Mouse (Mus musculus): ENCODE measurements around the gene A4galt. TPM values are rescaled to one million over a fixed set of nuclear protein-coding genes. Genes with fewer than 3 reads are reported as not detected.

The A4galt gene
- polyA plus RNA-seq, 1 experiment: 3.7 TPM

- DNase-seq: no peak
- H3K4me3 ChIP-seq (replicated peaks; ENCODE audit: insufficient read depth, low read depth, low read length): peak overlapping the region; percentile 17
- peaks cover 3% of the 10 kb centered on the region; the same call in 1 of the 2 replicates for H3K27me3 ChIP-seq (ENCODE audit: control insufficient read depth, insufficient read depth, low read length)
- H3K27ac ChIP-seq (ENCODE audit: insufficient read depth, low read length): no peak overlapping the region
- no peaks in the 10 kb centered on the region; the same call in 1 of the 2 replicates for H3K4me1 ChIP-seq (ENCODE audit: control insufficient read depth, insufficient read depth, low read length)
- TF ChIP-seq CTCF (IDR thresholded peaks at IDR 0.05; ENCODE audit: borderline replicate concordance, insufficient read depth, low read depth, low read length) (no peak), POLR2A (IDR thresholded peaks at IDR 0.05; ENCODE audit: borderline replicate concordance, insufficient read depth, low read length) (no peak)
- 6% methylated on average over 20 of the region's 20 CpGs for WGBS
These were observed 861 bp downstream of the A4galt start for GRCm38 (mm10) chr15:83250651-83251175.

- TF ChIP-seq CTCF (IDR thresholded peaks at IDR 0.05; ENCODE audit: borderline replicate concordance, insufficient read depth, low read depth, low read length): no peak
- TF ChIP-seq POLR2A (IDR thresholded peaks at IDR 0.05; ENCODE audit: borderline replicate concordance, insufficient read depth, low read length): no peak
- WGBS: 94% methylated on average over 12 of the region's 12 CpGs
- no peak overlapping the region for H3K4me3 ChIP-seq (replicated peaks; ENCODE audit: insufficient read depth, low read depth, low read length)
- H3K27ac ChIP-seq (ENCODE audit: insufficient read depth, low read length): no peak overlapping the region
- DNase-seq: no peak
- H3K27me3 ChIP-seq (ENCODE audit: control insufficient read depth, insufficient read depth, low read length): peaks cover 3% of the 10 kb centered on the region; the same call in 1 of the 2 replicates
- H3K4me1 ChIP-seq (ENCODE audit: control insufficient read depth, insufficient read depth, low read length): no peaks in the 10 kb centered on the region; the same call in 1 of the 2 replicates
These were observed 1.9 kb downstream of the A4galt start for GRCm38 (mm10) chr15:83249535-83250287.

GRCm38 (mm10) chr15:83248236-83248844, 3.2 kb downstream of the A4galt start:
- no peak for DNase-seq
- no peak overlapping the region for H3K27ac ChIP-seq (ENCODE audit: insufficient read depth, low read length)
- no peak overlapping the region for H3K4me3 ChIP-seq (replicated peaks; ENCODE audit: insufficient read depth, low read depth, low read length)
- TF ChIP-seq CTCF (IDR thresholded peaks at IDR 0.05; ENCODE audit: borderline replicate concordance, insufficient read depth, low read depth, low read length) (no peak), POLR2A (IDR thresholded peaks at IDR 0.05; ENCODE audit: borderline replicate concordance, insufficient read depth, low read length) (no peak)
- WGBS: 74% methylated on average over 14 of the region's 14 CpGs
- peaks cover 3% of the 10 kb centered on the region; the same call in 1 of the 2 replicates for H3K27me3 ChIP-seq (ENCODE audit: control insufficient read depth, insufficient read depth, low read length)
- H3K4me1 ChIP-seq (ENCODE audit: control insufficient read depth, insufficient read depth, low read length): no peaks in the 10 kb centered on the region; the same call in 1 of the 2 replicates

- WGBS: 66% methylated on average over 3 of the region's 3 CpGs
- TF ChIP-seq POLR2A (IDR thresholded peaks at IDR 0.05; ENCODE audit: borderline replicate concordance, insufficient read depth, low read length) (no peak), CTCF (IDR thresholded peaks at IDR 0.05; ENCODE audit: borderline replicate concordance, insufficient read depth, low read depth, low read length) (no peak)
- DNase-seq: no peak
- no peaks in the 10 kb centered on the region for H3K27me3 ChIP-seq (ENCODE audit: control insufficient read depth, insufficient read depth, low read length)
- H3K4me1 ChIP-seq (ENCODE audit: control insufficient read depth, insufficient read depth, low read length): no peaks in the 10 kb centered on the region
- H3K4me3 ChIP-seq (replicated peaks; ENCODE audit: insufficient read depth, low read depth, low read length): no peak overlapping the region
- H3K27ac ChIP-seq (ENCODE audit: insufficient read depth, low read length): no peak overlapping the region
These were observed 7.2 kb downstream of the A4galt start for GRCm38 (mm10) chr15:83244371-83244770.

- DNase-seq: no peak
- Histone ChIP-seq H3K27ac (ENCODE audit: insufficient read depth, low read length) (no peak overlapping the region), H3K4me3 (replicated peaks; ENCODE audit: insufficient read depth, low read depth, low read length) (no peak overlapping the region), H3K4me1 (ENCODE audit: control insufficient read depth, insufficient read depth, low read length) (no peaks in the 10 kb centered on the region), H3K27me3 (ENCODE audit: control insufficient read depth, insufficient read depth, low read length) (no peaks in the 10 kb centered on the region)
- TF ChIP-seq POLR2A (IDR thresholded peaks at IDR 0.05; ENCODE audit: borderline replicate concordance, insufficient read depth, low read length): no peak
- no peak for TF ChIP-seq CTCF (IDR thresholded peaks at IDR 0.05; ENCODE audit: borderline replicate concordance, insufficient read depth, low read depth, low read length)
- 88% methylated on average over 4 of the region's 4 CpGs for WGBS
These were observed 9.5 kb downstream of the A4galt start for GRCm38 (mm10) chr15:83241961-83242680.

GRCm38 (mm10) chr15:83241497-83241896, 10.1 kb downstream of the A4galt start:
- Histone ChIP-seq H3K27ac (ENCODE audit: insufficient read depth, low read length) (no peak overlapping the region), H3K4me1 (ENCODE audit: control insufficient read depth, insufficient read depth, low read length) (no peaks in the 10 kb centered on the region), H3K4me3 (replicated peaks; ENCODE audit: insufficient read depth, low read depth, low read length) (no peak overlapping the region), H3K27me3 (ENCODE audit: control insufficient read depth, insufficient read depth, low read length) (no peaks in the 10 kb centered on the region)
- TF ChIP-seq CTCF (IDR thresholded peaks at IDR 0.05; ENCODE audit: borderline replicate concordance, insufficient read depth, low read depth, low read length) (no peak), POLR2A (IDR thresholded peaks at IDR 0.05; ENCODE audit: borderline replicate concordance, insufficient read depth, low read length) (no peak)
- no peak for DNase-seq
- WGBS: 86% methylated on average over 3 of the region's 3 CpGs

- WGBS: 83% methylated on average over 15 of the region's 15 CpGs
- TF ChIP-seq POLR2A (IDR thresholded peaks at IDR 0.05; ENCODE audit: borderline replicate concordance, insufficient read depth, low read length) (no peak), CTCF (IDR thresholded peaks at IDR 0.05; ENCODE audit: borderline replicate concordance, insufficient read depth, low read depth, low read length) (no peak)
- no peaks in the 10 kb centered on the region for H3K27me3 ChIP-seq (ENCODE audit: control insufficient read depth, insufficient read depth, low read length)
These were observed 13.9 kb downstream of the A4galt start for GRCm38 (mm10) chr15:83237460-83238243.

More at GRCm38 (mm10) chr15:83237460-83238243, 13.9 kb downstream of the A4galt start:
- Histone ChIP-seq H3K27ac (ENCODE audit: insufficient read depth, low read length) (no peak overlapping the region), H3K4me3 (replicated peaks; ENCODE audit: insufficient read depth, low read depth, low read length) (no peak overlapping the region), H3K4me1 (ENCODE audit: control insufficient read depth, insufficient read depth, low read length) (peaks cover 15% of the 10 kb centered on the region)
- no peak for DNase-seq
